Mouse (Mus musculus) cerebellum, adult 2 months (tissue): ENCODE data around the gene Nap1l1. TPM values are rescaled to one million over a fixed set of nuclear protein-coding genes. Genes with fewer than 3 reads are reported as not detected.

ENCODE experiments used
- DNase-seq, 2 experiments: peaks; one replicate each; pipeline ENCODE4 v3.0.0; 2021
- H3K27ac ChIP-seq: fragments of 200-500 bp; 2 replicates; pipeline ENCODE4 v1.5.1; 2012; ENCODE audit warnings: low read length, control low read depth, inconsistent platforms; ENCODE audit not compliant: insufficient read depth
- H3K27me3 ChIP-seq: fragments of 200-500 bp; 2 replicates; pipeline ENCODE4 v1.6.1; 2012; ENCODE audit warnings: inconsistent platforms, mild to moderate bottlenecking, low read length, moderate library complexity; ENCODE audit not compliant: control insufficient read depth, insufficient read depth
- H3K4me1 ChIP-seq: fragments of 200-500 bp; 2 replicates; pipeline ENCODE4 v1.6.1; 2011; ENCODE audit warnings: low read length; ENCODE audit not compliant: control insufficient read depth, insufficient read depth
- H3K4me3 ChIP-seq: fragments of 200-500 bp; replicated peaks from 2 replicates; pipeline ENCODE3; 2011; ENCODE audit warnings: mild to moderate bottlenecking, low read depth, low read length, control low read depth; ENCODE audit not compliant: insufficient read depth
- CTCF ChIP-seq: fragments of 200-500 bp; IDR thresholded peaks from 2 replicates; pipeline ENCODE4 v1.5.1; 2011; ENCODE audit warnings: low read depth, mild to moderate bottlenecking, control low read depth, low read length, moderate library complexity, borderline replicate concordance; ENCODE audit not compliant: insufficient read depth
- POLR2A ChIP-seq: fragments of 200-500 bp; IDR thresholded peaks from 2 replicates; pipeline ENCODE4 v1.6.1; 2011; ENCODE audit warnings: low read length, control low read depth, borderline replicate concordance; ENCODE audit not compliant: insufficient read depth
- WGBS: fragments of 180-500 bp; shearing (Covaris S2); methylation state at CpG from one replicate; pipeline ENCODE4 v1.1.7; 2018; 5-methylcytosine and 5-hydroxymethylcytosine counted together
- polyA plus RNA-seq: library from polyadenylated mRNA; depleted of rRNA; stranded (reverse); fragments of >200 nt; gene quantifications from 2 replicates; pipeline ENCODE4 v1.2.3, GENCODE M21; 2012

Nap1l1 gene
- polyA plus RNA-seq, 1 experiment = 117 TPM

DNA sequence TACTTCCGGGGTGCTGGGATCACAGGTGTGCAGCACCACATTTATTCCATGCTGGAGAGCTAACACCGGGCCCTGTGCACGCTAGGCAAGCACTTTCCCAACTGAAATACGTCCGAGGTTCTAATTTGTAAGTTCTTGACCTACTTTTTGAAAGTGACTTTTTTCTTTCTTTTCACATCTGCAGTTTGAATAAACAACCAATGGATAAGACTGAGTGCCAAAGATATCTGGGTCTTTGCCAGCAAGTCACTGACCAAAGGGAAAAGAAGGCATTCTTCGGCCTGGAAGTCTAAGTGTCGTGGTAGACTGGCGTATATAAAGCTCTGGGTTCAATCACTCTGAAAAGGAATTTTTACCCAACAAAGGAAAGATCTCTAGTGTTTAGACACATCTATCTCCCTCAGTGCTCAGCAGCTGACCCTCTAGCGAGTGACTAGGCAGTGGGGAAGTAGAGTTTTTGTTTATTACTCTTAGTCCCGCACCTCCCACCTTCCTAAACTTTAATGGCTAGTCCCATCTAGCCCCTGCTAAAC, 39.1 kb downstream of the Nap1l1 start:
- Histone ChIP-seq H3K27me3 (no peaks in the 10 kb centered on the region), H3K27ac (no peak overlapping the region), H3K4me3 (no peak overlapping the region), H3K4me1 (peaks cover 4% of the 10 kb centered on the region; the same call in 1 of the 2 replicates)
- no peak for DNase-seq
- 77% methylated on average over 10 of the region's 10 CpGs for WGBS
- TF ChIP-seq POLR2A = no peak

DNA sequence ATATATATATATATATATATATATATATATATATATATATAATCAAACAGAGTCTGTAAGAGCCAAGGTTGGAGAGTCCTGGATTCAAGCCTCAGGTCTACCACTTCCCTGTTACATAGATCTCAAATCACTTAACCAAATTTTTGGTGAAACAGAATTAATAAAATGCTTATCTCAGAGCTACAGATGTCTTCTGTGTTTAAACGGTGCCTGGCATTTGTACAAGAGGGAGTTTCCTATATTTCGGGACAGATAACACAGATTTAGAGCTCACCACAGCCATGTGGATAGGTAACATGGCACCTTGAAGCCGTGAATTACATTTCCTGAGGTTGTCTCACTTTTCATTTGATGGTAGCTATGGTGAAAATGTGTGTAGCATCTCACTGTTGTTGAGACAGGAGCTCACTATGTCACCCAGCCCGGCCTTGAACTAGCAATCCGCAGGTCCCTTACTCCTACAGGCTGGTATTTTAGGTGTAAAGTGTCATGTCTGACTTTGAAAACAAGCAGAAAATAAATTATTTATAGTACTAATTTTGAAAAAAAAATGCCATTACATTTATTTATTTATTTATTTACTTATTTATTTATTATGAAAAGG, 41.4 kb downstream of the Nap1l1 start:
- DNase-seq = no peak
- no peak overlapping the region for H3K27ac ChIP-seq
- TF ChIP-seq POLR2A = no peak
- TF ChIP-seq CTCF = no peak
- no peaks in the 10 kb centered on the region for H3K27me3 ChIP-seq
- WGBS = 95% methylated on average over 5 of the region's 5 CpGs
- H3K4me3 ChIP-seq = no peak overlapping the region
- H3K4me1 ChIP-seq = peaks cover 4% of the 10 kb centered on the region; the same call in 1 of the 2 replicates

DNA sequence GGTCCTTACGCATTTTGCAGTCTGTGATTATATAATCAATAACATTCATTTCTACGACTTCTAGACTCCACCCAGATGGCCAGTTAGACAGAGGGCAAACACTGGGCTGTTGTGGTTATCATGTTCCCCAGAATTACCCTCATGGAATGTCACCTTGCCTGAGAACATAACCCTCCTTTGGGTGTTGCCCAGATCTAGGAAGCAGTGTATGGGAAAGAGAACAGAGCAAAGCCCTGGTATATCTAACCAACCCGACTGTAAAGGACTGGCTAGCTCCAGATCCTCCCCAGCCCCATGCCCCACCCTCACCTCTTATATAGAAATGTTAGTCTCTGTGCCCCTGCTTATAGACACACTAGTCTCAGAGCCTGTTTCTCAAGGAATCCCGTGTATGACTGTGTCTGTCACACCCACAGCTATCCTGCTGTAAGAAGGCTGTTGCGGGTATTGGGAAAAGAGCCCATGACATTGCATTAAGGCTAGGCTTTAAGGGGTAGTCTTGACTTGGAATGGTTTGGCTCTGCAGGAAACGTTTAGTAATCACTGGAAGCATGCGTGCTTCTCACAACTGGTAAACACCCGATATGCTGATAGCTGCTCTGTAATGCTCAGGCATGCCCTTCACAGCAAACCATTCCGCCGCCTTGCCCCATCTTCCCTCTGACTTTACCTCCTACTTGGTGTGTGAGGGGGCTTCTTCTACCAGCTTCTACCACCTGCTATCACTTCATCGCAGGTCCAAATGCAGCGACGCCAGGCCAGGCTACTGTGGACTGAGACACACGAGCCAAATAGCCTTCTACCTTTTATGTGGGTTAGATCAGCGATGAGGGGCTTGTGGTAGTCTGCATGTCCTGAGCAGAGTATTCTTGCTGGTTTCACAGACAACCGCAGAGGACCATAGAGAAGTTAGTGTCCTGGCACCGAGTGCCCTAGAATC, 42.3 kb downstream of the Nap1l1 start:
- DNase-seq = no peak
- no peaks in the 10 kb centered on the region for H3K27me3 ChIP-seq
- no peak overlapping the region for H3K4me3 ChIP-seq
- WGBS = 91% methylated on average over 17 of the region's 17 CpGs
- H3K4me1 ChIP-seq = peaks cover 4% of the 10 kb centered on the region
- TF ChIP-seq CTCF (no peak), POLR2A (no peak)
- H3K27ac ChIP-seq = no peak overlapping the region

DNA sequence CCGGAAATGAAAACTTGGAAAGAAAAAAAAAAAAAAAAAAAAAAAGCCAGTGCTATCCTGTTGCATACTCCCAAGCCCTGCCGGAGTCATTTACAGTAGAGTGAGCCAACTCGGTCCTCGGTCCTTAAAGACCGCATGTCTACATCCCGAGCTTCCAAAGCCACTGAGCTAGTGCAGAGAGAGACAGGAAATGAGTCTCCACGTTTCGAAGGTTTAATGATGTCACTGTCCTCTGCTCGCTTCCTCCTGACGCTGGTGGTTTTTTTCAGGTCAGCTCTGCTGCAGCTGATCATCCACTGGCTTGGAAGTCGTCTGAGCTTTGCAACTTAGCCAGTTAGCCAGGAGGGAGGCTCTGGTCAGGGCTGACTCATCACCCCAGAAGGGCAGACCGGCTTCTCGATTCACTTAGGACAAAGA, 43.2 kb downstream of the Nap1l1 start:
- DNase-seq = peak in 1 of 2 experiments; percentile 27
- no peak overlapping the region for H3K4me3 ChIP-seq
- no peak overlapping the region for H3K27ac ChIP-seq
- TF ChIP-seq POLR2A (no peak), CTCF (no peak)
- peaks cover 8% of the 10 kb centered on the region for H3K4me1 ChIP-seq
- 49% methylated on average over 13 of the region's 13 CpGs for WGBS
- no peaks in the 10 kb centered on the region for H3K27me3 ChIP-seq

- no peak overlapping the region for H3K4me3 ChIP-seq
- no peak overlapping the region for H3K27ac ChIP-seq
- no peaks in the 10 kb centered on the region for H3K27me3 ChIP-seq
- no peak for TF ChIP-seq POLR2A
- no peak for TF ChIP-seq CTCF
- no peak for DNase-seq
- H3K4me1 ChIP-seq = peaks cover 8% of the 10 kb centered on the region
- WGBS = 69% methylated on average over 8 of the region's 8 CpGs
Measured at GRCm38 (mm10) chr10:111516804-111517436, 43.9 kb downstream of the Nap1l1 start.

DNA sequence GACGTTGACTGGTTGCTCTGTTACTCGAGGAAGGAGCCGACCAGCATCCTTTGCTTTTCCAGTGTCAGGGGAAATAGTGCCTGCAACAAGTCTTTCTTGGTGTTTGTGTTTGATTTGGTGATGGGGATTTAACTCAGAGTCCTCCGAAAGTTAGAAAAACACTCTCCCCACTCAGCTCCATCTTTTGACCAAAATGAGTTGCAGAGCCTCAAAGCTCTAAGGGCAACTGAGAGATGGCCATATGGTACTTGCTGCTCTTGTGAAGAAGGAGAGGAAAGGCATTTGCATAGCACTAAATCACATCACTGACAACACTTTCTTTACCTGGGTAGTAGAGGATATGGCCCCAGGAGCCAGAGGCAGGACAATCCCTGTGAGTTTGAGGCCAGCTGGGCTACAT, 45.3 kb downstream of the Nap1l1 start:
- DNase-seq = no peak
- no peak overlapping the region for H3K4me3 ChIP-seq
- H3K4me1 ChIP-seq = peaks cover 11% of the 10 kb centered on the region
- WGBS = 97% methylated on average over 4 of the region's 4 CpGs
- no peak for TF ChIP-seq POLR2A
- H3K27ac ChIP-seq = no peak overlapping the region
- H3K27me3 ChIP-seq = no peaks in the 10 kb centered on the region

GRCm38 (mm10) chr10:111519620-111520370, 46.8 kb downstream of the Nap1l1 start:
- Histone ChIP-seq H3K4me1 (peaks cover 11% of the 10 kb centered on the region), H3K4me3 (peak overlapping the region; percentile 24), H3K27me3 (no peaks in the 10 kb centered on the region), H3K27ac (peak overlapping the region; percentile 9; the same call in 1 of the 2 replicates)
- TF ChIP-seq POLR2A (peak; percentile 27; the same call in 1 of the 2 replicates), CTCF (no peak)
- DNase-seq = peak; percentile 66 to 79
- WGBS = 6% methylated on average over 24 of the region's 24 CpGs
